Mouse (Mus musculus) kidney, adult 2 months (tissue): ENCODE data around the gene Tnfaip3.

Source experiments
- CTCF ChIP-seq: fragments of 200-500 bp; conservative IDR thresholded peaks from 2 replicates; pipeline ENCODE4 v1.5.1; 2011; ENCODE audit warnings: low read depth, mild to moderate bottlenecking, control low read depth, low read length, moderate library complexity, mixed read lengths; ENCODE audit not compliant: insufficient read depth, insufficient read length
- POLR2A ChIP-seq: fragments of 200-500 bp; IDR thresholded peaks from one replicate; pipeline ENCODE4 v1.6.1; 2011; ENCODE audit warnings: low read depth, low read length, control low read depth

GRCm38 (mm10) chr10:19043529-19044262 lies 28.2 kb upstream of the Tnfaip3 start:
- TF ChIP-seq CTCF = no peak
- TF ChIP-seq POLR2A = no peak
